Mouse (Mus musculus) left cerebral cortex, postnatal 10 days (tissue): ENCODE results near the gene Hip1r. TPM values are rescaled to one million over a fixed set of nuclear protein-coding genes. Genes with fewer than 3 reads are reported as not detected.

ENCODE experiments used
- DNase-seq, 2 experiments: peaks; one replicate each; pipeline ENCODE4 v3.0.0; 2021 to 2022; ENCODE audit warnings: low spot score in 2 of 2, mixed read lengths in 1 of 2; ENCODE audit errors: extremely low spot score in 1 of 2
- intact Hi-C: fragments of 180-260 bp; cut with DNase I; formaldehyde crosslinking; loops from one replicate; pipeline ENCODE4 v1.15.1; 2025
- total RNA-seq, 2 experiments: library from RNA; stranded (reverse); gene quantifications; 2 replicates each; pipeline ENCODE4 v1.2.3; 2021

The Hip1r gene
- total RNA-seq, 2 experiments from 2014 or later, result 82.4 to 93.4 TPM

- intact Hi-C loops, result no loop called here
- DNase-seq, result no peak
Observed at GRCm38 (mm10) chr5:123969216-123969615, 4.2 kb upstream of the Hip1r start.

DNA sequence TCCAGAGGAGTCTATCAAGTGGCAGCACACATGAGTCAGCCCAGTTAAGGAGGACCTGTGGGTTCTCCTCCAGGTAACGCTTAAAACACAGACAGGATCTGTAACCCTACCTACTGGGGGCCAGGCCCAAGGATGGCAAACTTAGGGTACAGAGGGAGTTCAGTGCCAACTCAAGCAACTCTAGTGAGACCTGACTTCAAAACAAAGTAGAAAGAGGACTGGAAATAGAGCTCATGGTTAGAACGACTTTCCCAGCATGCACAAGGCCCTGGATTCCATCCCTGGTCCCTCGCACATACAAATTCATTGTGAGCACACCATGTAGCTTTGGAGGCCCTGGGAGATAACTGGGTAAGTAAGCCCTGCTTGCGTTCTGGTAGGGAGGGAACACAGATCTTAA lies 2.9 kb upstream of the Hip1r start:
- DNase-seq, result no peak
- intact Hi-C loops, result no loop called here

GRCm38 (mm10) chr5:123972453-123972852 lies 975 bp upstream of the Hip1r start:
- no peak for DNase-seq
- intact Hi-C loops, result no loop called here

GRCm38 (mm10) chr5:123974179-123974485 lies 704 bp downstream of the Hip1r start:
- DNase-seq, result peak in 1 of 2 experiments; percentile 47
- intact Hi-C loops, result no loop called here

DNA sequence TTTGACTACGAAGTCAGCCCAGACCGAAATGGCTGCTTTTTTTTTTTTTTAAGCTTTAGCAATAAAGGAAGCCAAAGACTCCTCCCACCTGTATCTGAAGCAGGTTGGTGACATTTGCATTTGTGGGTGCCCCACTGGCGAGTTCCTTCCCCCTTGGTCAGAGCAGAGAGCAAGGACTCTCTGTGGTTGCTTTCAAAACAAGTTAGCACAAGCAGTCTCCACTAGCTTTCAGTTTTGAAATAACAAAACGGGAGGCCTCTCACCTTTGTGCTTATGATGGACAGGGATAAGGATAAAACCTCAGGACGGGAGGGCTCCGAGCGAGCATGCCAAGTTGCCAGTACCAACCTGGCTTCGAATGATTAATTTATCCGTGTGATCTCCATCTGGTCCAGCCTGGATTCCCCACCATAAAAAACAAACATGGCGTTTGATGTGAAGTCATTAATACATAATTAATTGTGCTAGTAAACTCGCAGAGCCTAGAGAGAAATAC lies 1.2 kb downstream of the Hip1r start:
- DNase-seq, result no peak
- intact Hi-C loops, result no loop called here

- peak in 1 of 2 experiments; percentile 31 for DNase-seq
- intact Hi-C loops, result no loop called here
Observed at GRCm38 (mm10) chr5:123975668-123976180, 2.3 kb downstream of the Hip1r start.

DNA sequence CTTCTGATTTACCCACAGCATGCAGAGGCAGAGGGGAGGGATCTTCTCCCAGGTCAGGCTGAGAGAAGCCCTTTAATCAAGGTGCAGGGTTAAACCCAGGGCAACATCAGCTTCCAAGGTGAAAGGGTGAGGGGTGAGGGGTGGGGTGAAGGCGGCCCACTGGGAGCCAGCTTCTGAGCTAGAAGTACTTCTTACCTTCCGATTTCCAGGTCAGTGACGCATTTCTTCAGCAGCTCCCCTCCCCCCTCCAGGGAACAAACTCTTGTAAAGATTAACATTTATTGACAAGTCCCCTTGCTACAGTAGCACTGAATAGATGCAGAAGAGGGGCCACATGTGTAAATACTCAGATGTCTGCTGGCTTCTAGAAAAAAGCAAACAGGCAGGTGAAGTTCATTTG lies 3.8 kb downstream of the Hip1r start:
- intact Hi-C loops, result no loop called here
- DNase-seq, result no peak

GRCm38 (mm10) chr5:123978131-123978530 lies 4.7 kb downstream of the Hip1r start:
- intact Hi-C loops, result no loop called here
- no peak for DNase-seq

- intact Hi-C loops, result no loop called here
- peak in 1 of 2 experiments; percentile 17 for DNase-seq
Observed at GRCm38 (mm10) chr5:123979221-123979979, 6.0 kb downstream of the Hip1r start.

- no peak for DNase-seq
- intact Hi-C loops, result no loop called here
Observed at GRCm38 (mm10) chr5:123979980-123980369, 6.5 kb downstream of the Hip1r start.

- DNase-seq, result no peak
- intact Hi-C loops, result no loop called here
Observed at GRCm38 (mm10) chr5:123980521-123981249, 7.3 kb downstream of the Hip1r start.

DNA sequence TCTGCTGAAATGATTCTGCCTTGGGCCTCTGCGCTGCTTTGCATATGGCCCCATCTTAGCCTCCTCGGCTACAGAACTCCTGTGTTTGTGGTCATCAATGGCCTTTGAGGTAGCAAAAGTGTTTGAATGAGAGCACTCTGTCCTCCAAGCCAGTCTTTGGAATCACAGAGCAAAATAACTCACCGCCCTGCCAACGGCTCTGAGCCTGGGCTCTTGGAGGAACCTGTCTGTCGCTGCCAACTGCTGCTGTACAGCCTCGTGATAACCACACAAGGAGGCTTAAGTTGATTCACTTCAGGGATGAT lies 7.8 kb downstream of the Hip1r start:
- peak in 1 of 2 experiments; percentile 24 for DNase-seq
- intact Hi-C loops, result no loop called here

DNA sequence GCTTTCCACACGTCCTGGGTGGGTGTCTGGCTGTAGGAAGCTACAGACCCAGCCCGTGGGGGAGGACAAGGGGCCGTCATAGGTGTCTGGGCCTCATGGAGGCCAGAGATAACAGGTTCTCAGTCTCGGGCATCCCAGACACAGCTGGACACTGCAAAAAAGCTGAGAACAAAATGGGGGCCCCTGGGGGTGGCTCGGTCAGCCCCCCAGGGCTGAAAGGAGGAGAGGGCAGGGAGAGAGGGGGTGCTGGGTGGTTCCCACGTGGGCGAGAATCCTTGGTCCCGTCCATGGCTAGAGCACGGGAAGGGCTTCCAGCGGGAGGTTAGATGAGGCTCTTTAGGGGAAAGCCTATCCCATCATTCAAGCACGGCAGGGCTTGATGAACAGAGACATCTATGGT lies 9.4 kb downstream of the Hip1r start:
- no peak for DNase-seq
- intact Hi-C loops, result no loop called here

DNA sequence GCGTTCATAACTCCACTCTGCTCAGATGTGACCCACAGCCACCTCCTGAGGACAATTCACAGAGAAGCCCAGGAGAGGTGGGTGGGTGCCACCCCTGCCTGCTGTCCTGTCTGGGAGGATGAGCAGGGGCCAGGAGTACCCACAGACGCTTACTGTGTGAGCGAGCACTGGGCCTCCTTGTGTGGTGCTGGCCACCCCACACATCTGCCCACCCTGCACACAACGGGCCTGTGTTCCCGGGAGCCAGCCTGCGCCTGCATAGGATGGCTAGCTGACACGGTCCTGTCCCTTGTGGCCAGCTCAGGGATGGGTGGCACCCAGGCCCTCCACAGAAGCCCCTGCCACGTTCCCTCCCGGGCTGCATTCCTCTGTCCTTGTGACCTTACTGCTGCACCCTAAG lies 12.0 kb downstream of the Hip1r start:
- intact Hi-C loops, result no loop called here
- DNase-seq, result peak in 1 of 2 experiments; percentile 67

- DNase-seq, result no peak
- intact Hi-C loops, result no loop called here
Observed at GRCm38 (mm10) chr5:123986925-123987324, 13.5 kb downstream of the Hip1r start.

DNA sequence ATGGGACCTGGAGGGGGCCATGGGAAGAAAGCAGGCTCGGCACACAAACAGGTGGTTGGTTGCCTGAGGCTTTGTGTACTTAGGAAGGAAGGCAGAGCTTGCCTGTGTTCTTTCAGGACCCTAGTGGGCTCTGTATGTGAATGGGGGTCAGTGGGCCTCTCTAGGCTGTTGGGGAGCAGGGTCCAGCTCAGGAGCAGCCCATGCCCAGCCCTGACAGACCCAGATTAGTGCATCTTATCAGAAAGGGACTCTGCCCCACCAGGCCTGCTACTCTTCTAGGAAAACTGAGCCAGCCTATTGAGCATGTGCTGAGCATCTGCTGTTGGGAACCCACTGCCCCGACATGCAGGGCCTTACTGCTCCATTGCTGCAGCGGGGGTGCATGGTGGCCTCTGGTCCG lies 14.1 kb downstream of the Hip1r start:
- DNase-seq, result no peak
- intact Hi-C loops, result no loop called here

- intact Hi-C loops, result loop anchor here (5.0 kb wide), 1 partner anchor 168 kb away; no protein-coding TSS in a partner anchor
- peak in 1 of 2 experiments; percentile 21 for DNase-seq
Observed at GRCm38 (mm10) chr5:123989941-123990885, 16.8 kb downstream of the Hip1r start.

DNA sequence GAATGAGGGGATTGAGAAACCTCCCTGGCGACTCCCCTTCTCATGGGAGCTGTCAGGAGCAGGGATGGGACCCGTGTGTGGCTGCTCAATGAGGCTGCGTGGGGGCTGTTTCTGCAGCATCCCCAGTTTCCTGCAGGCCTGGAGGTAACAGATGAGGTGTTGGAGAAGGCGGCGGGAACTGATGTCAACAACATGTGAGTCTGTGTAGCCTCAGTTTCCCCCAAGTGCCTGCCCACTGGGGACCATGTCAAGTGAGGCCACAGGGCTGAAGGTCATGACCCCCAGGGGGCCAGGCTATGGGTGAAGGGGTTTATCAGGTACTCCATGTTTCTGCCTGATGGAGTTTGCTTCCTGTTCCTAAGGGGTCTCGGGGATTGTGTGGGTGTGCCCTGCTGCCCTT lies 17.9 kb downstream of the Hip1r start:
- DNase-seq, result peak in 1 of 2 experiments; percentile 47
- intact Hi-C loops, result loop anchor here (5.0 kb wide), 1 partner anchor 169 kb away; no protein-coding TSS in a partner anchor

DNA sequence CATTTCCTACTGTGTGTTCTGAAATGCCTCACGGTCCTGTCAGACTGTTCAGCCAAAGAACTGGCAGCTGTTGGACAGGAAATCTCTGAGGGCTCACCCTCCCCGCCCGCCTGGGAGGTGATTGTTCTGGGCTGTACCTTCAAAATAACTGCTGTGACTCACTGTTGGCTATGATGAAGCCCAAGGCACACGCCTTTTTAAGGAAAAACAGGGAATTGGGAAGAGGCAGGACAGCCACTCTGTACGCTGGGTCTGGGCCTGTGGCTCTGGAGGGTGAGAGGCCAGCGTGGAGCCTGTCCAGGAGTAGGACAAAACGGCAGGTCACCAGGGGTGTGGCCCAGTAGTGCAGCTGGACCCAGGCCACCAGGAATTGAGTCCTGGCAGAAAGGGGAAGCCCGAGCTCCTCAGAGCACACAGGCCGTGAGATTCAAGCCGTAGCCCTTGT lies 18.8 kb downstream of the Hip1r start:
- peak in 1 of 2 experiments; percentile 78 for DNase-seq
- intact Hi-C loops, result loop anchor here (5.0 kb wide), 1 partner anchor 170 kb away; no protein-coding TSS in a partner anchor
